ENCODE assay signal across 10 mouse cellular contexts in genomic region chr11:49086858-49087361, GRCm38 (mm10). TPM values are rescaled to one million over a fixed set of nuclear protein-coding genes. Genes with fewer than 3 reads are reported as not detected.
DNase-seq lines count a peak whose midpoint lies in the region; ATAC-seq and TF ChIP-seq lines count a peak whose summit lies in the region.
"Had no signal": no experiment of that assay in that cellular context is flagged by ENCODE, and none has a peak within 500 bp of the region (broad histone marks: within the 10 kb centered on the region; RNA-seq: fewer than 3 reads in every experiment).

No protein-coding gene starts in this region.

- no peaks in the 10 kb centered on the region for H3K27me3 ChIP-seq in spleen, adult 2 months (ENCODE audit: control insufficient read depth, insufficient read depth, low read length)
- no peaks in the 10 kb centered on the region for H3K27me3 ChIP-seq in liver, embryonic 13.5 days

- H3K9me3 ChIP-seq in liver, embryonic 13.5 days (replicated peaks) = no peaks in the 10 kb centered on the region
- H3K9me3 ChIP-seq: neural tube, embryonic 12.5 days had no signal

- no peak; the same call in 1 of the 2 replicates for TF ChIP-seq POLR2A in spleen, adult 2 months (IDR thresholded peaks at IDR 0.05; ENCODE audit: low read depth, low read length)

- no peak for ATAC-seq in liver, embryonic 13.5 days (ENCODE audit: low read depth)

- WGBS in spleen, adult 2 months = 2% methylated on average over 6 of the region's 6 CpGs
- WGBS in liver, embryonic 13.5 days (ENCODE audit: insufficient replicate concordance) = 65% methylated on average over 6 of the region's 6 CpGs

- H3K4me3 ChIP-seq in spleen, adult 2 months (ENCODE audit: extremely low read depth, insufficient read depth, insufficient read length) = peak overlapping the region; percentile 80
- peak overlapping the region; percentile 67 for H3K4me3 ChIP-seq in brown adipose tissue, adult 24 weeks (ENCODE audit: insufficient read depth, low read depth, low read length)
- H3K4me3 ChIP-seq in liver, embryonic 13.5 days (replicated peaks) = peak overlapping the region; percentile 22; the same call in 1 of the 2 replicates
- H3K4me3 ChIP-seq: neural tube, embryonic 12.5 days had no signal

- peaks cover 33% of the 10 kb centered on the region for H3K4me1 ChIP-seq in spleen, adult 2 months (ENCODE audit: control insufficient read depth, insufficient read depth, insufficient read length)
- peaks cover 24% of the 10 kb centered on the region for H3K4me1 ChIP-seq in brown adipose tissue, adult 24 weeks (ENCODE audit: control insufficient read depth, insufficient read depth, insufficient read length, low read length)
- H3K4me1 ChIP-seq in liver, embryonic 13.5 days (replicated peaks) = peaks cover 93% of the 10 kb centered on the region
- H3K4me1 ChIP-seq: neural tube, embryonic 12.5 days had no signal

- H3K36me3 ChIP-seq in spleen, adult 2 months (ENCODE audit: control insufficient read depth, insufficient read depth, low read length) = peaks cover 2% of the 10 kb centered on the region; the same call in 1 of the 2 replicates
- no peaks in the 10 kb centered on the region for H3K36me3 ChIP-seq in liver, embryonic 13.5 days
- H3K36me3 ChIP-seq: neural tube, embryonic 12.5 days had no signal

- peak overlapping the region; percentile 91 for H3K27ac ChIP-seq in spleen, adult 2 months (ENCODE audit: insufficient read depth, low read length)
- peak overlapping the region; percentile 89 for H3K27ac ChIP-seq in brown adipose tissue, adult 24 weeks (replicated peaks; ENCODE audit: low read depth, low read length)
- peak overlapping the region; percentile 86 for H3K27ac ChIP-seq in liver, embryonic 13.5 days
- H3K27ac ChIP-seq: neural tube, embryonic 12.5 days had no signal

- peak overlapping the region; percentile 47 for H3K4me2 ChIP-seq in liver, embryonic 13.5 days
- H3K4me2 ChIP-seq: neural tube, embryonic 12.5 days had no signal

- peak overlapping the region; percentile 60 for H3K9ac ChIP-seq in liver, embryonic 13.5 days
- H3K9ac ChIP-seq: neural tube, embryonic 12.5 days had no signal

- TF ChIP-seq CTCF in spleen, adult 2 months (IDR thresholded peaks at IDR 0.05; ENCODE audit: extremely low read depth, insufficient read depth, insufficient read length, insufficient replicate concordance) = no peak

- no peak for DNase-seq in spleen, adult 2 months (ENCODE audit: low read depth in 1 of 2, low spot score in 2 of 2)
- DNase-seq in spleen, postnatal 4 days (ENCODE audit: low spot score in 2 of 2) = no peak
- DNase-seq in liver, embryonic 13.5 days = no peak
- peak; percentile 55 for DNase-seq in thymus, postnatal 14 days
- no peak for DNase-seq in embryo, embryonic 10 days (ENCODE audit: low spot score)
- DNase-seq in right cerebral cortex, postnatal 25 days = no peak
- DNase-seq: kidney, adult 11 months had no signal

RNA-seq across cellular contexts. Expression of gene Ifi47, which starts 10.5 kb away (rescaled TPM):
- 16.8 and 16.9 TPM in 2 replicates for polyA plus RNA-seq in spleen, adult 2 months (2012; rRNA removed)
- polyA plus RNA-seq in brown adipose tissue, adult 24 weeks (2012; ENCODE audit: insufficient read depth, insufficient read length, missing spikeins) = 2.9 and 4.6 TPM in 2 replicates
- 7.3 and 7.4 TPM in 2 replicates for polyA plus RNA-seq in liver, embryonic 13.5 days (2015; fragmentation: Nextera tagmentation; extraction: Ambion mirVana)

RNA-seq across cellular contexts. Expression of gene Tgtp2, which starts 22.9 kb away (rescaled TPM):
- polyA plus RNA-seq in spleen, adult 2 months (2012; rRNA removed) = 7.1 and 19.6 TPM in 2 replicates
- polyA plus RNA-seq in brown adipose tissue, adult 24 weeks (2012; ENCODE audit: insufficient read depth, insufficient read length, missing spikeins) = 19.9 and 29.5 TPM in 2 replicates
- 0.22 and 0.59 TPM in 2 replicates for polyA plus RNA-seq in liver, embryonic 13.5 days (2015; fragmentation: Nextera tagmentation; extraction: Ambion mirVana)
- polyA plus RNA-seq: limb, embryonic 11.5 days; neural tube, embryonic 12.5 days had no signal

RNA-seq across cellular contexts. Expression of gene Olfr1396, which starts 27.8 kb away (rescaled TPM):
- 0.05 and 0.41 TPM in 2 replicates for polyA plus RNA-seq in spleen, adult 2 months (2012; rRNA removed)
- 0.38 TPM in 1 of 2 replicates, not detected in the other for polyA plus RNA-seq in brown adipose tissue, adult 24 weeks (2012; ENCODE audit: insufficient read depth, insufficient read length, missing spikeins)
- polyA plus RNA-seq in liver, embryonic 13.5 days (2015; fragmentation: Nextera tagmentation; extraction: Ambion mirVana) = not detected in 2 replicates
- polyA plus RNA-seq: limb, embryonic 11.5 days; neural tube, embryonic 12.5 days had no signal

RNA-seq across cellular contexts. Expression of gene 9930111J21Rik2, which starts 35.9 kb away (rescaled TPM):
- 10.8 and 11.0 TPM in 2 replicates for polyA plus RNA-seq in spleen, adult 2 months (2012; rRNA removed)
- 1.8 and 4.0 TPM in 2 replicates for polyA plus RNA-seq in brown adipose tissue, adult 24 weeks (2012; ENCODE audit: insufficient read depth, insufficient read length, missing spikeins)
- 0.52 and 0.65 TPM in 2 replicates for polyA plus RNA-seq in liver, embryonic 13.5 days (2015; fragmentation: Nextera tagmentation; extraction: Ambion mirVana)

RNA-seq across cellular contexts. Expression of gene Olfr1395, which starts 55.2 kb away (rescaled TPM):
- polyA plus RNA-seq in spleen, adult 2 months (2012; rRNA removed) = not detected in 2 replicates
- polyA plus RNA-seq in brown adipose tissue, adult 24 weeks (2012; ENCODE audit: insufficient read depth, insufficient read length, missing spikeins) = not detected in 2 replicates
- not detected in 2 replicates for polyA plus RNA-seq in liver, embryonic 13.5 days (2015; fragmentation: Nextera tagmentation; extraction: Ambion mirVana)
- polyA plus RNA-seq: limb, embryonic 11.5 days; neural tube, embryonic 12.5 days had no signal

Comparison
In these comparisons a context has a peak if more than half of its experiments do, and no peak if none do; other contexts are left out.
1. H3K4me3 ChIP-seq: peak in every context shown above with its lines; median percentile 80 in spleen, adult 2 months; 67 in brown adipose tissue, adult 24 weeks; 22 in liver, embryonic 13.5 days.